Mouse (Mus musculus) olfactory bulb, adult 2 months (tissue): ENCODE measurements at regions not wholly inside any gene's neighbourhood (a gene's known extent, or its start where the extent isn't known, plus 50 kb on each side); places are given as distances from the start of the nearest gene placed in this dataset.

ENCODE experiments used
- H3K27ac ChIP-seq: fragments of 200-500 bp; 2 replicates; pipeline ENCODE4 v1.5.1; 2012; ENCODE audit warnings: low read depth, low read length; ENCODE audit not compliant: insufficient read depth
- H3K4me1 ChIP-seq: fragments of 200-500 bp; 2 replicates; pipeline ENCODE4 v1.6.1; 2012; ENCODE audit warnings: low read length; ENCODE audit not compliant: control insufficient read depth, insufficient read depth
- H3K4me3 ChIP-seq: fragments of 200-500 bp; 2 replicates; pipeline ENCODE4 v1.5.1; 2012; ENCODE audit warnings: mild to moderate bottlenecking, low read depth, low read length, moderate library complexity; ENCODE audit not compliant: insufficient read depth
- CTCF ChIP-seq: fragments of 200-500 bp; IDR thresholded peaks from 2 replicates; pipeline ENCODE4 v1.5.1; 2012; ENCODE audit warnings: low read depth, mild to moderate bottlenecking, low read length, moderate library complexity; ENCODE audit not compliant: insufficient read depth
- POLR2A ChIP-seq: fragments of 200-500 bp; IDR thresholded peaks from 2 replicates; pipeline ENCODE4 v1.6.1; 2012; ENCODE audit warnings: mild to moderate bottlenecking, low read depth, low read length, moderate library complexity; ENCODE audit not compliant: insufficient read depth
- WGBS: fragments of 180-500 bp; shearing (Covaris S2); methylation state at CpG from one replicate; pipeline ENCODE4 v1.1.7; 2018; 5-methylcytosine and 5-hydroxymethylcytosine counted together

GRCm38 (mm10) chr8:115896066-115896465 is 188.5 kb upstream of the Maf start:
- 84% methylated on average over 4 of the region's 4 CpGs for WGBS

GRCm38 (mm10) chr8:115888278-115888677 is 180.7 kb upstream of the Maf start:
- WGBS = 88% methylated on average over 4 of the region's 4 CpGs
- H3K4me3 ChIP-seq = no peak overlapping the region
- no peak overlapping the region for H3K27ac ChIP-seq
- TF ChIP-seq CTCF (no peak), POLR2A (no peak)
- H3K4me1 ChIP-seq = no peaks in the 10 kb centered on the region

More at GRCm38 (mm10) chr8:115896066-115896465, 188.5 kb upstream of the Maf start:
- no peak for TF ChIP-seq CTCF
- no peak for TF ChIP-seq POLR2A
- Histone ChIP-seq H3K27ac (no peak overlapping the region), H3K4me3 (no peak overlapping the region), H3K4me1 (peaks cover 6% of the 10 kb centered on the region; the same call in 1 of the 2 replicates)

- no peak overlapping the region for H3K27ac ChIP-seq
- TF ChIP-seq POLR2A (no peak), CTCF (no peak)
- H3K4me3 ChIP-seq = no peak overlapping the region
- 69% methylated on average over 2 of the region's 2 CpGs for WGBS
- H3K4me1 ChIP-seq = no peaks in the 10 kb centered on the region
Observed at GRCm38 (mm10) chr8:115885121-115885743, 177.6 kb upstream of the Maf start.

- no peak overlapping the region for H3K4me3 ChIP-seq
- TF ChIP-seq CTCF (no peak), POLR2A (no peak)
- WGBS = 86% methylated on average over 3 of the region's 3 CpGs
Observed at GRCm38 (mm10) chr8:115883808-115884207, 176.2 kb upstream of the Maf start.

GRCm38 (mm10) chr8:115881881-115882280 is 174.3 kb upstream of the Maf start:
- TF ChIP-seq POLR2A (no peak), CTCF (no peak)
- Histone ChIP-seq H3K27ac (no peak overlapping the region), H3K4me3 (no peak overlapping the region), H3K4me1 (no peaks in the 10 kb centered on the region)
- WGBS = 85% methylated on average over 8 of the region's 8 CpGs

More at GRCm38 (mm10) chr8:115883808-115884207, 176.2 kb upstream of the Maf start:
- Histone ChIP-seq H3K27ac (no peak overlapping the region), H3K4me1 (no peaks in the 10 kb centered on the region)

- H3K27ac ChIP-seq = no peak overlapping the region
- TF ChIP-seq CTCF (no peak), POLR2A (no peak)
- WGBS = 58% methylated on average over 7 of the region's 7 CpGs
- H3K4me3 ChIP-seq = no peak overlapping the region
- no peaks in the 10 kb centered on the region for H3K4me1 ChIP-seq
Observed at GRCm38 (mm10) chr8:115874789-115875188, 167.2 kb upstream of the Maf start.

- Histone ChIP-seq H3K4me1 (no peaks in the 10 kb centered on the region), H3K27ac (no peak overlapping the region), H3K4me3 (no peak overlapping the region)
- WGBS = 60% methylated on average over 5 of the region's 5 CpGs
- no peak for TF ChIP-seq CTCF
- no peak for TF ChIP-seq POLR2A
Observed at GRCm38 (mm10) chr8:115871381-115871780, 163.8 kb upstream of the Maf start.

- TF ChIP-seq CTCF (no peak), POLR2A (no peak)
- H3K4me1 ChIP-seq = no peaks in the 10 kb centered on the region
- 88% methylated on average over 3 of the region's 3 CpGs for WGBS
Observed at GRCm38 (mm10) chr8:115861381-115861780, 153.8 kb upstream of the Maf start.

GRCm38 (mm10) chr8:115859406-115859805 is 151.8 kb upstream of the Maf start:
- TF ChIP-seq CTCF = no peak
- TF ChIP-seq POLR2A = no peak
- WGBS = 94% methylated on average over 8 of the region's 8 CpGs
- no peak overlapping the region for H3K4me3 ChIP-seq
- H3K27ac ChIP-seq = no peak overlapping the region
- no peaks in the 10 kb centered on the region for H3K4me1 ChIP-seq

More at GRCm38 (mm10) chr8:115861381-115861780, 153.8 kb upstream of the Maf start:
- Histone ChIP-seq H3K27ac (no peak overlapping the region), H3K4me3 (no peak overlapping the region)
